Mouse (Mus musculus): ENCODE results near the gene Kdelr1. TPM values are rescaled to one million over a fixed set of nuclear protein-coding genes. Genes with fewer than 3 reads are reported as not detected.

The Kdelr1 gene
- polyA plus RNA-seq, 1 experiment, result 82.4 TPM

DNA sequence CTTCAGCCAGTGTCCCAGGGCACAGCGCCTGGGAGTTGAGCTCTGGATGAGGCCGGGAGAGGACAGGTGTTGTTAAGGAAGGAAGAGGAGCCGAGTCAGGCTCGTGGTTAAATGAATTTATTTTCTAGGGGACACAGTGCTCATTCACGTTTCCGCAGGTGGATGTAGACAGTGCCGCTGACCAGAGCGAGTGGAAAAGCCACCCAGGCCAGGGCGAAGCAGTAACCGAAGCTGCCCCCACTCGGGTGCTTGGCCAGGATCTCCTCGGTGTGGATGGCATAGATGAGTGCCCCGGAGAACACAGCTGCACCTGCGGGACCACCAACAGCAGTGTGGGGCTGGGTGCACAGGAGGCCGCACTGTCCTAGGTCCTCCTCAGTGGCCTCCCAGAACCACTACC lies 45.4 kb downstream of the Kdelr1 start:
- Histone ChIP-seq H3K36me3 (ENCODE audit: control insufficient read depth, insufficient read depth, low read length) (no peaks in the 10 kb centered on the region), H3K4me3 (ENCODE audit: control insufficient read depth, low read depth, low read length) (no peak overlapping the region), H3K27ac (ENCODE audit: control insufficient read depth, insufficient read depth, low read depth, low read length) (no peak overlapping the region), H3K27me3 (ENCODE audit: control insufficient read depth, insufficient read depth, low read length) (no peaks in the 10 kb centered on the region), H3K4me1 (ENCODE audit: control insufficient read depth, insufficient read depth, low read length) (peaks cover 26% of the 10 kb centered on the region)
- TF ChIP-seq CTCF (IDR thresholded peaks at IDR 0.05; ENCODE audit: control insufficient read depth, insufficient read depth, insufficient replicate concordance, low read depth, low read length) (no peak), POLR2A (IDR thresholded peaks at IDR 0.05; ENCODE audit: control insufficient read depth, low read depth, low read length) (no peak)

- H3K27ac ChIP-seq (ENCODE audit: control insufficient read depth, insufficient read depth, low read depth, low read length), result no peak overlapping the region
- no peaks in the 10 kb centered on the region for H3K27me3 ChIP-seq (ENCODE audit: control insufficient read depth, insufficient read depth, low read length)
- H3K4me3 ChIP-seq (ENCODE audit: control insufficient read depth, low read depth, low read length), result no peak overlapping the region
- H3K4me1 ChIP-seq (ENCODE audit: control insufficient read depth, insufficient read depth, low read length), result peaks cover 30% of the 10 kb centered on the region
- TF ChIP-seq CTCF (IDR thresholded peaks at IDR 0.05; ENCODE audit: control insufficient read depth, insufficient read depth, insufficient replicate concordance, low read depth, low read length) (peak; percentile 93; the same call in 1 of the 2 replicates), POLR2A (IDR thresholded peaks at IDR 0.05; ENCODE audit: control insufficient read depth, low read depth, low read length) (no peak)
- H3K36me3 ChIP-seq (ENCODE audit: control insufficient read depth, insufficient read depth, low read length), result no peaks in the 10 kb centered on the region
Measured at GRCm38 (mm10) chr7:45919083-45919671, 46.6 kb downstream of the Kdelr1 start.

GRCm38 (mm10) chr7:45919761-45920160 lies 47.2 kb downstream of the Kdelr1 start:
- TF ChIP-seq POLR2A (IDR thresholded peaks at IDR 0.05; ENCODE audit: control insufficient read depth, low read depth, low read length), result no peak
- no peak for TF ChIP-seq CTCF (IDR thresholded peaks at IDR 0.05; ENCODE audit: control insufficient read depth, insufficient read depth, insufficient replicate concordance, low read depth, low read length)
- peaks cover 36% of the 10 kb centered on the region for H3K4me1 ChIP-seq (ENCODE audit: control insufficient read depth, insufficient read depth, low read length)
- no peak overlapping the region for H3K4me3 ChIP-seq (ENCODE audit: control insufficient read depth, low read depth, low read length)
- no peaks in the 10 kb centered on the region for H3K36me3 ChIP-seq (ENCODE audit: control insufficient read depth, insufficient read depth, low read length)
- H3K27ac ChIP-seq (ENCODE audit: control insufficient read depth, insufficient read depth, low read depth, low read length), result no peak overlapping the region; the same call in 1 of the 2 replicates
- no peaks in the 10 kb centered on the region for H3K27me3 ChIP-seq (ENCODE audit: control insufficient read depth, insufficient read depth, low read length)

- TF ChIP-seq POLR2A (IDR thresholded peaks at IDR 0.05; ENCODE audit: control insufficient read depth, low read depth, low read length), result no peak
- TF ChIP-seq CTCF (IDR thresholded peaks at IDR 0.05; ENCODE audit: control insufficient read depth, insufficient read depth, insufficient replicate concordance, low read depth, low read length), result no peak
- H3K4me3 ChIP-seq (ENCODE audit: control insufficient read depth, low read depth, low read length), result peak overlapping the region; percentile 53
- peak overlapping the region; percentile 77 for H3K27ac ChIP-seq (ENCODE audit: control insufficient read depth, insufficient read depth, low read depth, low read length)
- peaks cover 36% of the 10 kb centered on the region for H3K4me1 ChIP-seq (ENCODE audit: control insufficient read depth, insufficient read depth, low read length)
- H3K27me3 ChIP-seq (ENCODE audit: control insufficient read depth, insufficient read depth, low read length), result no peaks in the 10 kb centered on the region
- H3K36me3 ChIP-seq (ENCODE audit: control insufficient read depth, insufficient read depth, low read length), result no peaks in the 10 kb centered on the region
Measured at GRCm38 (mm10) chr7:45920583-45921241, 48.1 kb downstream of the Kdelr1 start.

- TF ChIP-seq POLR2A (IDR thresholded peaks at IDR 0.05; ENCODE audit: control insufficient read depth, low read depth, low read length) (no peak), CTCF (IDR thresholded peaks at IDR 0.05; ENCODE audit: control insufficient read depth, insufficient read depth, insufficient replicate concordance, low read depth, low read length) (no peak)
- peak within 1 kb of the TSS; percentile 93 for H3K27ac ChIP-seq (ENCODE audit: control insufficient read depth, insufficient read depth, low read depth, low read length)
- peaks cover 34% of the 10 kb centered on the region for H3K4me1 ChIP-seq (ENCODE audit: control insufficient read depth, insufficient read depth, low read length)
- peak within 1 kb of the TSS; percentile 84 for H3K4me3 ChIP-seq (ENCODE audit: control insufficient read depth, low read depth, low read length)
- no peaks in the 10 kb centered on the region for H3K36me3 ChIP-seq (ENCODE audit: control insufficient read depth, insufficient read depth, low read length)
- H3K27me3 ChIP-seq (ENCODE audit: control insufficient read depth, insufficient read depth, low read length), result no peaks in the 10 kb centered on the region
Measured at GRCm38 (mm10) chr7:45921242-45921621, 48.7 kb downstream of the Kdelr1 start, which contains the start of gene Emp3. Gene Emp3, minus strand, starts transcription at chr7:45921404.

- Histone ChIP-seq H3K27me3 (ENCODE audit: control insufficient read depth, insufficient read depth, low read length) (no peaks in the 10 kb centered on the region), H3K4me3 (ENCODE audit: control insufficient read depth, low read depth, low read length) (peak overlapping the region; percentile 84), H3K36me3 (ENCODE audit: control insufficient read depth, insufficient read depth, low read length) (no peaks in the 10 kb centered on the region), H3K27ac (ENCODE audit: control insufficient read depth, insufficient read depth, low read depth, low read length) (peak overlapping the region; percentile 93), H3K4me1 (ENCODE audit: control insufficient read depth, insufficient read depth, low read length) (peaks cover 30% of the 10 kb centered on the region)
- TF ChIP-seq CTCF (IDR thresholded peaks at IDR 0.05; ENCODE audit: control insufficient read depth, insufficient read depth, insufficient replicate concordance, low read depth, low read length), result no peak
- no peak for TF ChIP-seq POLR2A (IDR thresholded peaks at IDR 0.05; ENCODE audit: control insufficient read depth, low read depth, low read length)
Measured at GRCm38 (mm10) chr7:45921950-45922600, 49.5 kb downstream of the Kdelr1 start.

All from testis, adult 2 months (tissue).